Mouse (Mus musculus) ES-CJ7 (cell line): Measurements from ENCODE around the gene Hivep3.

Experiments used
- DNase-seq: peaks from one replicate; pipeline ENCODE4 v3.0.0; 2011; ENCODE audit warnings: low read depth, low spot score

Gene Hivep3

GRCm38 (mm10) chr4:119815793-119816161 lies 82.2 kb downstream of the Hivep3 start:
- DNase-seq: no peak

DNA sequence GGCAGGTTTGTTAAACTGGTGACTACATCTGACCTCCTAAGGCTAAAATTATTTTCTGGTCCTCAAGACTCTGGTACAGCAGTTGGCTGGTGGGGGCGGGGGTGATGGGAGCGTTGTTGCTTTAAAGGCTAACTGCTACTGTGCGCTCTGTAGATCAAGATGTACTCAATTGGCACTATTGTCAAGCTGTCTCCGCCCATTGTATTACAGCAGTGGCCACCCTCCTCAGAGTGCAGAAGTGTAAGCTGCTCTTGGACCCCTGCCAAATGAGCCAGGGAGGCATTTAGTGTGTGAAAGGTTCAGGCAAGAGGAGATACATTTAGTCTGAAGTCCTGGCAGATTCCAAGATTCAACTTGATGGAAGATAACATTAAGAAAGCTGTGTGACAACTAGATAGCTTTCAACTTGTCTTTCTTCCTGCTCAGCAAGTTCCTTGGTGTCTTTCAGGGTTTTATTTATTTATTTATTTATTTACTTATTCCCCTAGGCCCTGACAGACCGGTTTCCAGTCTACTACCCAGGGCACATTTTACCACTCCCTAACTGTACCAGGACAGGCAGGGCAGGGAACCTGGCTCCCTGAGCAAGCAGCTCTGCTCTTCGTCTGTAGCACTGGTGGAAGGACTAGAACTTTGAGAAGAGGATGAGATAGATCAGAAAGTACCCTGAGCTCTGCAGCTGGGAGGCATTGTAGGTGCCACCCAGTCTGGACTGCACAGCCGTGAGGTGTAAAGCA lies 83.2 kb downstream of the Hivep3 start:
- DNase-seq: peak; percentile 68

DNA sequence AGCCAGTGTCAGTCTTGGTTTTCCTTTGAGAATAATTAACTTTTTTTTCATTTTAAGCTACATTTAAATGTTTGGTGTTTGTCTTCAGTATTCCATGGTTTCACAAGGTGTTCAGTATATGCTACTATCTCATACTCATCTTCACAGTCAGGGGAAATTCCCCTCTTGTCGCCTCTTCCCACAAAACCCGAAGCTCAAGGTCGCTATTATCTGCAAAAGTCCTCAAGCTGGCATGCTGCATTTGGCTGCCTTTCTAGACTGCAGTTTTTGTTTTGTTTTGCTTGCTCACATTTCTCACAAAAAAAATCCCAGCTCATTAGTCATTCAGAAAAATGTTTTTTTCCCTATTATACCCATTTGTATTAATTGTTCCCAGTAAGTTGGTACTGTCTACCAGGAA lies 92.4 kb downstream of the Hivep3 start:
- DNase-seq: no peak

GRCm38 (mm10) chr4:119828386-119828785 lies 94.8 kb downstream of the Hivep3 start:
- DNase-seq: no peak

DNA sequence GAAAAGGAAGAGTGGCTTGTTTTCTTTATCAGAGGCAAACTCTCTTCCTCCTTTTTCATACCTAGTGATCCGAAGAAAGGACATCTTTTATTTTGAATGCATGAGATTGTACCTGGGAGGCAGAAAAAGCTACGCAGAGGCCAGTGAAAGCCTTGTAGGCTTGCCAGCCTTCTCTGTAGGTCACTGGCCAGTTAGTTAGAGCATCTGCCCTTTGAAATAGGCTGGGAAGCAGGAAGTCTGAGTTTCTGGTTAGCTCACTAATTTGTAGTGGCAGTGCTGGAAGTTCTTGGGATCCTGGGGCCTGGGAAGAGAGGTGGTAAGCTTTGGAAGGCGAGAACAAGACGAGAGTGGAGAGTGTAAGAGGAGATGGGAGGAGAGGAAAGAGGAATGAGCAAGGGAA lies 95.4 kb downstream of the Hivep3 start:
- no peak for DNase-seq

GRCm38 (mm10) chr4:119833333-119833732 lies 99.7 kb downstream of the Hivep3 start:
- DNase-seq: no peak

DNA sequence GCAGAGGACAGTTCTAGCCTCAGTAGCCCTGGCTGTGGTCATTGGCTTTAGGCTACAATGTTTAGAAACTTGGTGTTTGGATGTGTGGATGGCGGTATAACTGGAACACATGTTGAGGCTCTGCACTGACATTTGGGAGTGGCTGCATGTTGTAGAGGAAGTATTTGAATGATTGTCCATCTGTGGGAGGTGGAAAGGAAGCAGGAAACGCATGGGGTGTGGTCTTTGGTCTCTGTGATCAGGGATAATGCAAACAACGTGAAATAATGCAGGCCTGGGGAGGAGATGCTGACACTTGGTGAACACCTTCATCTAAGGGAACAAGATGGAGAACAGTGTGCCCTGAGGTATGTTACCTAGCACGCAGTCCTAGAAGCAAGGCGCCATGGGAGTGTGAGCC lies 100.3 kb downstream of the Hivep3 start:
- no peak for DNase-seq

- DNase-seq: no peak
Observed at GRCm38 (mm10) chr4:119836181-119836580, 102.6 kb downstream of the Hivep3 start.

- no peak for DNase-seq
Observed at GRCm38 (mm10) chr4:119837505-119838065, 104.0 kb downstream of the Hivep3 start.

DNA sequence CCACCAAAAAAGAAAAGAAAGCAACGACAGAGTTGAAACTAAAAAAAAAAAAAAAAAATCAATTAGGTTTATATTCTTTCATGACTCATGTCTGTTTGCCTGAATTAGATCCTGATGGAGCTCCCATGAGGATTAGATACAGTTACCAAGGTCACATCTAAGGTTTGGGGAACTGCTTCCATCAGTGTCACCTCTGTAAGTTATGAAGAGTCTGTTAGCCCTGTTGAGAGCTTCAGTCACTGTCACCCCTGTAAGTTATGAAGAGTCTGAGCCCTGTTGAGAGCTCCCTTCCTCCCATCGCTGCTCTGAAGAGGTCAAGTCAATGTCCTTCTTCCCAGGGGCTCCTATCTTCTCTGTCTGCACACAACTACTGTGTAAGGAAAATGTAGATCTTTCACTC lies 104.7 kb downstream of the Hivep3 start:
- DNase-seq: no peak

DNA sequence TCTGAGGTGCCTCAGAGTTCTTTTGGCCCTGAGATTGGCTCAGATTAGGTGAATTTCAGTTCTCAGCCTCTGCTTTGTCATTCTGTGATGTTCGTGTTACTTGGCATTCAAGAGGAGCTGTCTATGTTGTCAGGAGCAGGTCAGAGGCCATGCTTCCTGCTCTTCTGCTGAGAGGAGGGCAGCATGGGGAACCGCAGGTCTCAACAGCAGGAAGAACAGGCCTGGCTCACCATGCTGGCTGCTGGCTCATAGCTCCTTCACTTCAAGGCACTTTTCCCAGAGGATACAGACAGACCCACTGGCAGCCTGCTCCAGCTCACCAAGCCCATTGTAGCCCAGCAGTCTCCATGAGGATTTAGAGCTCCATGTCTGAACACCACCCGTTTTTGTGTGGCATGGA lies 109.7 kb downstream of the Hivep3 start:
- no peak for DNase-seq

DNA sequence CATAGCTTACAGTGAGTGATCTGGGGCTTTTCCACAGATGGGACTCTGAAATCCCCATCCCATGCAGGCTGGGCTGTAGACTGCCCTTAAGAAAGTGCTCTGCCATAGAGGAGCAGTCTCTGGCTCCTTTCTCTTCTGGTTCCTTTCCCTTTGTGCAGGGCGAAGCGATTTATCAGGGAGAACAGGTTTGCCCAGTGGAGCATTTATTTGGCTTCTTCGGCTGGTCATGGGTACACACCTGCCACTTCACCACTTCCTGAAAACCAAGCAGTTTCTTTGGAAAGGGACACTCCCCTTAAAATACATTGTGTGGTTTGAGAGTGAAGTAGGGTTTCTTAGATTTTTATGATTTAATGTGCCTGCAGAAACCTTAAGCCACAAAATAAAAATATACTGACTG lies 110.7 kb downstream of the Hivep3 start:
- no peak for DNase-seq

- no peak for DNase-seq
Observed at GRCm38 (mm10) chr4:119845596-119846161, 112.1 kb downstream of the Hivep3 start.

- DNase-seq: peak; percentile 27
Observed at GRCm38 (mm10) chr4:119852483-119852882, 118.9 kb downstream of the Hivep3 start.

DNA sequence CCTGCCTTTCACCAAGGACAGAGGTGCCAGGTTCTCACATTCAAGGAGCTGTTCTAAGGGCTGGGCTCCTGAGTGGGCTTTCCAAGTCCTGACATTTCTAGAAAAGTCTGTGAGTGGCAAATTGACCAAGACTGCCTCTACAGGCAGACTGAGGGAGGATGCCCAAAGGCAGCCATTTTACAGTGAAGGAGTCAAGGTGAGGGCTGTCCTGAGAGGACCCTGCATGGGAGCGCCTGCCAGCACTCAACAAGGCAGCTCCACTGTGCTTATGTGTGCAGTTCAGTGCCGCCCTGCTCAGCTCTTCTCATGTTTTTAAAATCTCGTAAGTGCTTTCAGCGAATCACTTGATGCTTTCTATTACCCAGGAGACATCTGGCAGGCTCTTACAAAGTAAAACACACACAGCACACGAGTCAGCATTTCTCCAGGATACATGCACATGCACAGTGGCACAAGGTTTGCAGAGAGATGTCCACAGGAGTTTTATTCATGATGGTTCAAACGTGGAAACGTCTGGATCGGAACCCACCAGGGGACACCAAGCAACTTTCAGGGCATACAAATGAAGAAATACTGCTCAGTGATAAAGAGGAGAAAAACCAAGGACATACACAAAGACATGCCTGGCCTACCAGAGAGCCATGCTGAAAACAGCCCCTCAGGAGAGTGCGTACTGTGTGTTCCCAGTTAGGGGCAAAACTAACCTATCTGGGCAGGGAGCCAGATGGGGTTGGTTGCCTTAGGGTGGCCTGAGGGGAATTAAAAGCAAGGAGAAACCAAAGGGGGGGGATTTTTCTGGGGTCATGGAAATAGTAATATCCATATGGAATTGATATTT lies 120.9 kb downstream of the Hivep3 start:
- no peak for DNase-seq

DNA sequence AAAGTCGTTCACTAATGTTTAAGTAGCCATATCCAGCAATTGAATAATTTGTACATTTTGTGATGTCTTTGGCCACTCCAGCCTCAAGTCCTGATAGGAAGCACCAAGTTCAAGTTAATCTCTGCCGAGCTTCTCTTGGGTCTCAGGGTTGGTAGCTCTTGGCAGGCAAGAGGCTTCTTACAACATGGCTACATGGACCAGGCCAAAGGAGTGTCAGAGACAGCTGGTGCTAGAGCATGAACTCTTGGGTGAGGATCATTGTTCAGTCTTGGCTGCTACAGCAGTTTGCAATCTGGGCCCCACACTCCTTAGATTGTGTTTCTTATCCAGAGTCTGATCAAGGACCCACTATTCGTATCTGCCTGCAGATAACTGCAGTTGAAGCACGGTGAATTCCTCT lies 125.9 kb downstream of the Hivep3 start:
- DNase-seq: no peak

DNA sequence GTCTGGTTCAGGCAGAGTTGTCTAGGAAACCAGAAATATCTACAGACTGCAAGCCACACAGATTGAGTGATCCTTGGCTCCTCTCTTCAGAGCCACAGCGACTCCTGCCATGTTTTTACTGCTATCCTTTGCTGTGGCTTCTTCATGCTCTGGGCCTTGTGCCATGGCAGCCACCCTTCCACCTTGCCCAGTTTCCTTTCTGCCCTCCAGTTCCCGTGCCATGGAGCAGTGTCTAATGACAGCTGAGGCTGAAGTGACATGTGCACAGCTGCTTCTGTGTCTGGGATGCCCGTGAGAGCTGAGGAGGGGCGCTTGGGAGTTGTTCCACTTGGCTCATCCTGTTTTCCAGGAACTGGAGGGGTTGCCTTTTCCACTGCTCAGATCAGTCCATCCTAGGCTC lies 127.4 kb downstream of the Hivep3 start:
- DNase-seq: no peak

GRCm38 (mm10) chr4:119865827-119866455 lies 132.4 kb downstream of the Hivep3 start:
- DNase-seq: no peak

DNA sequence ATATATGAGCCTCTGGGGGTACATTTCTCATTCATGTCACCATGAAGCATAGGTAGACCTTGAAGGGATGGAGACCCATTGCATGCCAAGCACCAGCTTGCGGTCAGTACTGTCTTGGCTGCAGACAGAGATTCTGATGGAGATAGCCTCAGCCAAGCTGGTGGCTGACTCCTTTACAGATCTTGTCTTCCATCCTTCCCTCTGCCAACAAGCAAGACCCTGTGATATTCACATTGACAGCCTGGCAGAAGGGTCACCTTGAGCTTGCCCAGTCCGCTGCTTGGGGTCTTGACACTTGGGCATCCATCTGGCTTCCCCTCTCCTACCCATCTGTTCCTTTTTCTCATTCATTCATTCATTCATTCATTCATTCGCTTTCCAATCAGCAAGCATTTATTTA lies 133.5 kb downstream of the Hivep3 start:
- DNase-seq: no peak

- DNase-seq: no peak
Observed at GRCm38 (mm10) chr4:119870411-119870810, 136.8 kb downstream of the Hivep3 start.

GRCm38 (mm10) chr4:119871441-119871840 lies 137.9 kb downstream of the Hivep3 start:
- no peak for DNase-seq
